In the genomic region with DNA sequence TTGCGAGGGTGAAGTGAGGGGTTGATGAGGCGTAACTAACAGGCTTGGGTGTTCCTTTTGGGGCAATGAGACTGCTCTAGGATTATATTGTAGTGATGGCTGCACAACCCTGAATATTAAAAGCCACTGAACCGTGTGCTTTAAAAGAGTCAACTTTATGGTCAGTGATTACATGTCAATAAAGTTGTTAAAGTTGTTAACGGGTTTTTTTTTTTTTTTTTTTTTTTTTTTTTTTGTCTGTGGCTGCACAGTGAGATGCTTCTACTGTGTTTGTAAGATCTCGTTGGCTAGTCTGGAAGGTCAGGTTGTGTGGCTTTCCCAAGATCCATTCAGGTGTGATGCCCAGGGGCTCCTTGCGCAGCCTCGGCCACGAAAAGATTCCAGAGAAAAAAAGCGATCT, we compare ENCODE assay signal across 23 mouse cellular contexts. TPM values are rescaled to one million over a fixed set of nuclear protein-coding genes. Genes with fewer than 3 reads are reported as not detected.
A peak's percentile ranks its signal among the peaks of the same experiment; 100 is the strongest.
DNase-seq lines count a peak whose midpoint lies in the region; ATAC-seq lines count a peak whose summit lies in the region.
"Had no signal": no experiment of that assay in that cellular context is flagged by ENCODE, and none has a peak within 500 bp of the region (broad histone marks: within the 10 kb centered on the region; RNA-seq: fewer than 3 reads in every experiment).

No protein-coding gene starts in this region.

- peak overlapping the region; percentile 40; the same call in 1 of the 2 replicates for H3K4me2 ChIP-seq in heart, embryonic 15.5 days
- H3K4me2 ChIP-seq in limb, embryonic 12.5 days: 0 out of 2 replicates have a peak overlapping the region, but pooled peaks have one; percentile 22
- peak overlapping the region; percentile 35 for H3K4me2 ChIP-seq in limb, embryonic 13.5 days (replicated peaks)
- H3K4me2 ChIP-seq in midbrain, embryonic 14.5 days (ENCODE audit: low read length): no peak overlapping the region
- H3K4me2 ChIP-seq: liver, embryonic 15.5 days; midbrain, embryonic 11.5 days had no signal

- H3K27me3 ChIP-seq in heart, embryonic 15.5 days: peaks cover 24% of the 10 kb centered on the region
- H3K27me3 ChIP-seq in limb, embryonic 12.5 days: peaks cover 35% of the 10 kb centered on the region
- H3K27me3 ChIP-seq in limb, embryonic 10.5 days (ENCODE audit: low read depth, poor library complexity, severe bottlenecking): peaks cover 32% of the 10 kb centered on the region
- peaks cover 32% of the 10 kb centered on the region for H3K27me3 ChIP-seq in embryonic facial prominence, embryonic 10.5 days (replicated peaks; ENCODE audit: low read depth, poor library complexity, severe bottlenecking)
- H3K27me3 ChIP-seq in limb, embryonic 13.5 days: peaks cover 40% of the 10 kb centered on the region
- 0 out of 2 replicates have a peak, but pooled peaks cover 3% of the 10 kb centered on the region for H3K27me3 ChIP-seq in midbrain, embryonic 14.5 days (ENCODE audit: control insufficient read depth, insufficient read depth, low read length)

- intact Hi-C loops in heart, postnatal 36 days (cut with DNase I): no loop called here

- no peaks in the 10 kb centered on the region for H3K9me3 ChIP-seq in heart, embryonic 15.5 days (replicated peaks)
- no peaks in the 10 kb centered on the region for H3K9me3 ChIP-seq in limb, embryonic 12.5 days
- no peaks in the 10 kb centered on the region for H3K9me3 ChIP-seq in limb, embryonic 10.5 days (replicated peaks)
- no peaks in the 10 kb centered on the region for H3K9me3 ChIP-seq in embryonic facial prominence, embryonic 10.5 days
- H3K9me3 ChIP-seq in limb, embryonic 13.5 days: no peaks in the 10 kb centered on the region
- H3K9me3 ChIP-seq in midbrain, embryonic 14.5 days (ENCODE audit: control insufficient read depth, low read length): no peaks in the 10 kb centered on the region
- H3K9me3 ChIP-seq: forebrain, embryonic 10.5 days; hindbrain, embryonic 10.5 days; liver, embryonic 15.5 days had no signal

- DNase-seq in heart, postnatal 36 days: no peak
- no peak for DNase-seq in limb, embryonic 10.5 days (ENCODE audit: low spot score)
- no peak for DNase-seq in embryonic facial prominence, embryonic 10.5 days (ENCODE audit: low spot score)
- no peak for DNase-seq in spleen, adult 12 weeks (ENCODE audit: low spot score)
- DNase-seq in midbrain, embryonic 14.5 days: no peak
- DNase-seq: adrenal gland, postnatal 25 days; cerebellum, adult 18-20 months; cerebellum, postnatal 36 days; gastrocnemius, postnatal 10 days; heart, adult 18-20 months; left cerebral cortex, postnatal 4 days; retina, postnatal 1 day had no signal

- no peak overlapping the region for H3K9ac ChIP-seq in heart, embryonic 15.5 days
- H3K9ac ChIP-seq in limb, embryonic 12.5 days (replicated peaks): no peak overlapping the region
- no peak overlapping the region for H3K9ac ChIP-seq in limb, embryonic 13.5 days
- H3K9ac ChIP-seq in midbrain, embryonic 14.5 days (replicated peaks; ENCODE audit: low read length): no peak overlapping the region
- H3K9ac ChIP-seq: liver, embryonic 15.5 days had no signal

- no peak overlapping the region for H3K4me3 ChIP-seq in heart, embryonic 15.5 days
- H3K4me3 ChIP-seq in limb, embryonic 12.5 days (replicated peaks): no peak overlapping the region
- no peak overlapping the region for H3K4me3 ChIP-seq in limb, embryonic 10.5 days
- peak overlapping the region; percentile 25; the same call in 1 of the 2 replicates for H3K4me3 ChIP-seq in embryonic facial prominence, embryonic 10.5 days
- H3K4me3 ChIP-seq in limb, embryonic 13.5 days: 0 out of 2 replicates have a peak overlapping the region, but pooled peaks have one; percentile 3
- H3K4me3 ChIP-seq in midbrain, embryonic 14.5 days (replicated peaks; ENCODE audit: low read depth, low read length): no peak overlapping the region
- H3K4me3 ChIP-seq: forebrain, embryonic 10.5 days; hindbrain, embryonic 10.5 days; liver, embryonic 15.5 days had no signal

- no peak for ATAC-seq in heart, embryonic 15.5 days (replicated peaks; ENCODE audit: insufficient number of reproducible peaks, insufficient read depth, low FRiP score, low read depth)
- no peak for ATAC-seq in limb, embryonic 12.5 days (ENCODE audit: insufficient number of reproducible peaks, insufficient read depth, low FRiP score, low TSS enrichment, low read depth)
- no peak for ATAC-seq in limb, embryonic 13.5 days (ENCODE audit: low FRiP score, low read depth)
- ATAC-seq in midbrain, embryonic 14.5 days (ENCODE audit: low FRiP score, low TSS enrichment): no peak
- ATAC-seq: activated CD4-positive, CD25-positive, alpha-beta regulatory T cell, adult 4 months; inflammation-experienced regulatory T-cells, adult 6 months; Patski had no signal

- 70% methylated on average over 9 of the region's 9 CpGs for WGBS in heart, embryonic 15.5 days
- 61% methylated on average over 9 of the region's 9 CpGs for WGBS in limb, embryonic 12.5 days
- WGBS in limb, embryonic 10.5 days: 66% methylated on average over 9 of the region's 9 CpGs
- WGBS in embryonic facial prominence, embryonic 10.5 days: 66% methylated on average over 9 of the region's 9 CpGs
- WGBS in limb, embryonic 13.5 days: 43% methylated on average over 9 of the region's 9 CpGs
- 50% methylated on average over 9 of the region's 9 CpGs for WGBS in midbrain, embryonic 14.5 days

- H3K27ac ChIP-seq in heart, embryonic 15.5 days: no peak overlapping the region
- H3K27ac ChIP-seq in limb, embryonic 12.5 days: no peak overlapping the region
- H3K27ac ChIP-seq in limb, embryonic 10.5 days: no peak overlapping the region
- H3K27ac ChIP-seq in embryonic facial prominence, embryonic 10.5 days (replicated peaks): no peak overlapping the region
- no peak overlapping the region for H3K27ac ChIP-seq in limb, embryonic 13.5 days
- H3K27ac ChIP-seq in midbrain, embryonic 14.5 days (replicated peaks; ENCODE audit: low read depth, low read length): no peak overlapping the region
- H3K27ac ChIP-seq: forebrain, embryonic 10.5 days; hindbrain, embryonic 10.5 days; liver, embryonic 15.5 days; macrophage had no signal

- H3K4me1 ChIP-seq in heart, embryonic 15.5 days (replicated peaks): peaks cover 25% of the 10 kb centered on the region
- H3K4me1 ChIP-seq in limb, embryonic 12.5 days (replicated peaks): peaks cover 9% of the 10 kb centered on the region
- peaks cover 12% of the 10 kb centered on the region for H3K4me1 ChIP-seq in limb, embryonic 10.5 days
- peaks cover 6% of the 10 kb centered on the region; the same call in 1 of the 2 replicates for H3K4me1 ChIP-seq in embryonic facial prominence, embryonic 10.5 days
- H3K4me1 ChIP-seq in limb, embryonic 13.5 days: peaks cover 6% of the 10 kb centered on the region
- no peaks in the 10 kb centered on the region for H3K4me1 ChIP-seq in midbrain, embryonic 14.5 days (ENCODE audit: control insufficient read depth, insufficient read depth, low read length)
- H3K4me1 ChIP-seq: liver, embryonic 15.5 days had no signal

- H3K36me3 ChIP-seq in heart, embryonic 15.5 days: peaks cover 23% of the 10 kb centered on the region
- H3K36me3 ChIP-seq in limb, embryonic 12.5 days: peaks cover 28% of the 10 kb centered on the region
- H3K36me3 ChIP-seq in limb, embryonic 10.5 days: peaks cover 29% of the 10 kb centered on the region
- peaks cover 31% of the 10 kb centered on the region for H3K36me3 ChIP-seq in embryonic facial prominence, embryonic 10.5 days (replicated peaks)
- peaks cover 27% of the 10 kb centered on the region for H3K36me3 ChIP-seq in limb, embryonic 13.5 days
- H3K36me3 ChIP-seq in midbrain, embryonic 14.5 days (ENCODE audit: control insufficient read depth, insufficient read depth, low read length): peaks cover 28% of the 10 kb centered on the region

RNA-seq across cellular contexts. Expression of a gene that starts 9.2 kb away (rescaled TPM):
- polyA plus RNA-seq in heart, embryonic 15.5 days (2015; fragmentation: Nextera tagmentation; extraction: Ambion mirVana): 52.6 and 57.6 TPM in 2 replicates
- 10 to 100 TPM; 56.1 to 65.6 TPM for total RNA-seq in heart, postnatal 36 days (2021)
- 72.9 and 73.8 TPM in 2 replicates for polyA plus RNA-seq in limb, embryonic 12.5 days (2016; fragmentation: Nextera tagmentation; extraction: Ambion mirVana)
- polyA plus RNA-seq in limb, embryonic 10.5 days (2016; fragmentation: Nextera tagmentation; extraction: Ambion mirVana): 67.3 and 67.9 TPM in 2 replicates
- polyA plus RNA-seq in embryonic facial prominence, embryonic 10.5 days (2016; fragmentation: Nextera tagmentation; extraction: Ambion mirVana): 65.2 and 65.9 TPM in 2 replicates
- 73.4 and 75.5 TPM in 2 replicates for polyA plus RNA-seq in limb, embryonic 13.5 days (2015; fragmentation: Nextera tagmentation; extraction: Ambion mirVana)
- 53.4 and 61.2 TPM in 2 replicates for polyA plus RNA-seq in midbrain, embryonic 14.5 days (2014; fragmentation: Nextera tagmentation; extraction: Ambion mirVana)

RNA-seq across cellular contexts. Expression of a gene that starts 16.5 kb away (rescaled TPM):
- polyA plus RNA-seq in heart, embryonic 15.5 days (2015; fragmentation: Nextera tagmentation; extraction: Ambion mirVana): 366 and 379 TPM in 2 replicates
- 100 to 1,000 TPM; 129 to 206 TPM for total RNA-seq in heart, postnatal 36 days (2021)
- 510 and 528 TPM in 2 replicates for polyA plus RNA-seq in limb, embryonic 12.5 days (2016; fragmentation: Nextera tagmentation; extraction: Ambion mirVana)
- 299 and 383 TPM in 2 replicates for polyA plus RNA-seq in limb, embryonic 10.5 days (2016; fragmentation: Nextera tagmentation; extraction: Ambion mirVana)
- polyA plus RNA-seq in embryonic facial prominence, embryonic 10.5 days (2016; fragmentation: Nextera tagmentation; extraction: Ambion mirVana): 343 and 353 TPM in 2 replicates
- polyA plus RNA-seq in limb, embryonic 13.5 days (2015; fragmentation: Nextera tagmentation; extraction: Ambion mirVana): 523 and 552 TPM in 2 replicates
- polyA plus RNA-seq in midbrain, embryonic 14.5 days (2014; fragmentation: Nextera tagmentation; extraction: Ambion mirVana): 526 and 563 TPM in 2 replicates

RNA-seq across cellular contexts. Expression of a gene that starts 25.1 kb away (rescaled TPM):
- polyA plus RNA-seq in heart, embryonic 15.5 days (2015; fragmentation: Nextera tagmentation; extraction: Ambion mirVana): 142 TPM in 2 replicates
- 10 to 100 TPM; 65.8 to 71.3 TPM for total RNA-seq in heart, postnatal 36 days (2021)
- 156 and 159 TPM in 2 replicates for polyA plus RNA-seq in limb, embryonic 12.5 days (2016; fragmentation: Nextera tagmentation; extraction: Ambion mirVana)
- polyA plus RNA-seq in limb, embryonic 10.5 days (2016; fragmentation: Nextera tagmentation; extraction: Ambion mirVana): 129 and 133 TPM in 2 replicates
- polyA plus RNA-seq in embryonic facial prominence, embryonic 10.5 days (2016; fragmentation: Nextera tagmentation; extraction: Ambion mirVana): 127 and 133 TPM in 2 replicates
- 187 and 193 TPM in 2 replicates for polyA plus RNA-seq in limb, embryonic 13.5 days (2015; fragmentation: Nextera tagmentation; extraction: Ambion mirVana)
- 196 and 210 TPM in 2 replicates for polyA plus RNA-seq in midbrain, embryonic 14.5 days (2014; fragmentation: Nextera tagmentation; extraction: Ambion mirVana)

Comparison
In these comparisons a context has a peak if more than half of its experiments do, and no peak if none do; other contexts are left out.
1. H3K4me3 ChIP-seq: peak in embryonic facial prominence, embryonic 10.5 days (single experiment) and limb, embryonic 13.5 days (single experiment); none in heart, embryonic 15.5 days (single experiment), limb, embryonic 12.5 days (single experiment), limb, embryonic 10.5 days (single experiment) and midbrain, embryonic 14.5 days (single experiment).